Mouse (Mus musculus): Measurements from ENCODE around the gene Lpxn.

Lpxn gene

GRCm38 (mm10) chr19:12804237-12804636 is 8.2 kb downstream of the Lpxn start:
- DNase-seq (ENCODE audit: low read depth, low spot score), result no peak

- DNase-seq (ENCODE audit: low read depth, low spot score), result peak; percentile 21
Measured at GRCm38 (mm10) chr19:12805730-12806129, 9.7 kb downstream of the Lpxn start.

GRCm38 (mm10) chr19:12806214-12806613 is 10.2 kb downstream of the Lpxn start:
- DNase-seq (ENCODE audit: low read depth, low spot score), result peak; percentile 62

- DNase-seq (ENCODE audit: low read depth, low spot score), result no peak
Measured at GRCm38 (mm10) chr19:12812644-12813364, 16.8 kb downstream of the Lpxn start.

GRCm38 (mm10) chr19:12813883-12814282 is 17.9 kb downstream of the Lpxn start:
- DNase-seq (ENCODE audit: low read depth, low spot score), result no peak

- no peak for DNase-seq (ENCODE audit: low read depth, low spot score)
Measured at GRCm38 (mm10) chr19:12818507-12818906, 22.5 kb downstream of the Lpxn start.

GRCm38 (mm10) chr19:12820383-12820782 is 24.4 kb downstream of the Lpxn start:
- DNase-seq (ENCODE audit: low read depth, low spot score), result peak; percentile 84

- peak; percentile 45 for DNase-seq (ENCODE audit: low read depth, low spot score)
Measured at GRCm38 (mm10) chr19:12824549-12824948, 28.6 kb downstream of the Lpxn start.

GRCm38 (mm10) chr19:12830823-12831430 is 34.9 kb downstream of the Lpxn start:
- no peak for DNase-seq (ENCODE audit: low read depth, low spot score)

GRCm38 (mm10) chr19:12831559-12831958 is 35.6 kb downstream of the Lpxn start:
- DNase-seq (ENCODE audit: low read depth, low spot score), result no peak

- peak; percentile 80 for DNase-seq (ENCODE audit: low read depth, low spot score)
Measured at GRCm38 (mm10) chr19:12833625-12834024, 37.6 kb downstream of the Lpxn start.

- DNase-seq (ENCODE audit: low read depth, low spot score), result no peak
Measured at GRCm38 (mm10) chr19:12838507-12838906, 42.5 kb downstream of the Lpxn start.

GRCm38 (mm10) chr19:12846382-12846781 is 50.4 kb downstream of the Lpxn start, which contains the start of gene Gm5244:
Gene Gm5244 (plus strand): TSS chr19:12846682.
- no peak for DNase-seq (ENCODE audit: low read depth, low spot score)

GRCm38 (mm10) chr19:12856983-12857382 is 61.0 kb downstream of the Lpxn start, which contains the start of gene Olfr1444:
Gene Olfr1444 (plus strand): TSS chr19:12857283.
- DNase-seq (ENCODE audit: low read depth, low spot score), result no peak
